Mouse (Mus musculus): Measurements from ENCODE around the gene Pitpnm3. TPM values are rescaled to one million over a fixed set of nuclear protein-coding genes. Genes with fewer than 3 reads are reported as not detected.

Pitpnm3 gene
- polyA plus RNA-seq, 1 experiment: 55.9 TPM

DNA sequence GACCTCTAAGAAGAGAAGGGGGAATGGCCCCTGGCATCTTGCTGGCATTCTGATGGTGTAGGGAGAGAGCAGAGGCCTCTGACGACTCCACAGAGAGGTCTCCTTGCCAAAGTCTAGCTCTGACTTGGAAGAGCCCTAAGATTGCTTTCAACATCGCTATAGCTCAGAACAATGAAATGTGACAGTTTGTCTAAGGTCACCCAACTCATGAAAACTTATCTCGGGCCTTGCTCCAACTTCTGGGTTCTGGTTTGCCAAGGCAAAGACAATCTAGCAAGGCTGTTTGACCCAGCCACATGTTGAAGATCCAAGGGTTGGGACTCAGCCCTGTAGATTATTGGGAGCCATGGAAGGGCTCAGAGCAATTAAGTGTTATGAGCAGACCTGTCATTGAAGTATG is 91.3 kb downstream of the Pitpnm3 start:
- WGBS: 32% methylated on average over 3 of the region's 3 CpGs
- H3K4me1 ChIP-seq (ENCODE audit: control insufficient read depth, insufficient read depth, low read length): 0 out of 2 replicates have a peak, but pooled peaks cover 5% of the 10 kb centered on the region
- no peak overlapping the region for H3K4me3 ChIP-seq (replicated peaks; ENCODE audit: insufficient read depth, low read depth, low read length)
- no peak for DNase-seq
- H3K27ac ChIP-seq (ENCODE audit: insufficient read depth, low read length): no peak overlapping the region
- H3K27me3 ChIP-seq (ENCODE audit: control insufficient read depth, insufficient read depth, low read length): no peaks in the 10 kb centered on the region
- TF ChIP-seq CTCF (IDR thresholded peaks at IDR 0.05; ENCODE audit: borderline replicate concordance, insufficient read depth, low read depth, low read length) (no peak), POLR2A (IDR thresholded peaks at IDR 0.05; ENCODE audit: borderline replicate concordance, insufficient read depth, low read length) (no peak)

DNA sequence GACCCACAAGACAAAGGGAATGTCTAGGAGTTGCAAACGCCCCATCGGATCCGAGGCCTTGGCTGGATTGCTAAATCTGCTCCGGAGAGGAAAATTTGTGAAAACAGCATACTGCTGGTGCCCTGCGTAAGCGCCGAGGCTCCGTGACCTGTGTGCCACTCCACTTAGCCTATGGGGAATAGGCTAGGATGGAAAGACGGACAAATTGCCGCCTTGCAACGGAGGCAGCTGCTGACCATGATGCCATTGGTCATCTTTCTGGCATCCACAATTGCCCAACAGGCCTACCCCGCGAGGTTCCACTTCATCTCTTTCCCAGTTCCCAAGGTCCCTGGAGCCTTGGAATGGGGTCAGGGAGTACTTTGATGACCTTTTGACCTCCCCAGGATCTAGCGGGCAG is 92.9 kb downstream of the Pitpnm3 start:
- WGBS: 1% methylated on average over 14 of the region's 14 CpGs
- H3K27me3 ChIP-seq (ENCODE audit: control insufficient read depth, insufficient read depth, low read length): no peaks in the 10 kb centered on the region
- H3K4me1 ChIP-seq (ENCODE audit: control insufficient read depth, insufficient read depth, low read length): 0 out of 2 replicates have a peak, but pooled peaks cover 5% of the 10 kb centered on the region
- DNase-seq: no peak
- H3K27ac ChIP-seq (ENCODE audit: insufficient read depth, low read length): no peak overlapping the region
- H3K4me3 ChIP-seq (replicated peaks; ENCODE audit: insufficient read depth, low read depth, low read length): peak overlapping the region; percentile 51
- TF ChIP-seq CTCF (IDR thresholded peaks at IDR 0.05; ENCODE audit: borderline replicate concordance, insufficient read depth, low read depth, low read length) (no peak), POLR2A (IDR thresholded peaks at IDR 0.05; ENCODE audit: borderline replicate concordance, insufficient read depth, low read length) (no peak)

DNA sequence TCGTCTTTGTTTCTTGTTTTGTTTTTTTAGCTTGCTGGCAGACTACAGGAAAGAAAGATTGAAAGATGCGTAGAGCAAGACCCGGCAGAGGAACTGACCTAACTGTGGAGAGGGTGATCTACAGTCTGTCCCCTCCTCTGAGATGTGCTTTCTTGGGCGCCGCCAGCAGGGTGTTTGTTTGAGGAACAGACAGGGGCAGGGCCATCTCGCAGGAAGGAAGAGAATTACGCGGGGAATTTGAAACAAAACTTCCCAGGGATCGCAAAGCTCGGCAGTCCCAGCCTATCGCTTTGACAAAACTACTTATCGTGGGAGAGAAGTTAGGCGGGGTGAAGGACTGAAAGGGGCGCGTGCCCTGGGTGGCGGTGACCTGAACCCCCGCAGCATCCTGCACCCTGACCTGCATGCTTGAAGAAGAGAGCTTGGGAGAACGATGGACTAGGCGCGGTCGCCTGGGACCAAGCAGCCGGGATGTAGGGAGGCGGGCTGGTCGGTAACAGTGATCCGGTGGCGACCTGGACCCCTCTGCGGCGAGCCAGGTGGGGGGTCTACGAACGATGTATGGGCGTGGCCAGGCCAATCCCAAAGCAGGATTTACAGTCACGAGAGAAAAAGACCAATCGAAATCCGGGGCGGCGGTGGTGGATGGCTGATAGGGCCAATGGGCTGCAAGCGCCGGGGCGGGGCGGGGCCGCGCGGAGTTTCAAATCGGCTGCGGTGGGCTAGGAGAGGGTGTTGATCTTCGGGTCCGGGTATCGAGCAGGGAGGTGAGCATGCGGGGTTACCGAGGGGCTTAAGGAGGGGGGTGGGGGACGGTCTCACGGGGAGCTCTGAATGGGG is 93.6 kb downstream of the Pitpnm3 start, which contains the start of gene Pimreg:
Pimreg (plus strand) TSS at position 265 of the 840 bp plus-strand sequence.
- 0 out of 2 replicates have a peak, but pooled peaks cover 5% of the 10 kb centered on the region for H3K4me1 ChIP-seq (ENCODE audit: control insufficient read depth, insufficient read depth, low read length)
- H3K4me3 ChIP-seq (replicated peaks; ENCODE audit: insufficient read depth, low read depth, low read length): peak within 1 kb of the TSS; percentile 63
- 2% methylated on average over 52 of the region's 52 CpGs for WGBS
- peak; percentile 77 for DNase-seq
- no peaks in the 10 kb centered on the region for H3K27me3 ChIP-seq (ENCODE audit: control insufficient read depth, insufficient read depth, low read length)
- TF ChIP-seq POLR2A (IDR thresholded peaks at IDR 0.05; ENCODE audit: borderline replicate concordance, insufficient read depth, low read length) (no peak), CTCF (IDR thresholded peaks at IDR 0.05; ENCODE audit: borderline replicate concordance, insufficient read depth, low read depth, low read length) (no peak)
- no peak within 1 kb of the TSS for H3K27ac ChIP-seq (ENCODE audit: insufficient read depth, low read length)

DNA sequence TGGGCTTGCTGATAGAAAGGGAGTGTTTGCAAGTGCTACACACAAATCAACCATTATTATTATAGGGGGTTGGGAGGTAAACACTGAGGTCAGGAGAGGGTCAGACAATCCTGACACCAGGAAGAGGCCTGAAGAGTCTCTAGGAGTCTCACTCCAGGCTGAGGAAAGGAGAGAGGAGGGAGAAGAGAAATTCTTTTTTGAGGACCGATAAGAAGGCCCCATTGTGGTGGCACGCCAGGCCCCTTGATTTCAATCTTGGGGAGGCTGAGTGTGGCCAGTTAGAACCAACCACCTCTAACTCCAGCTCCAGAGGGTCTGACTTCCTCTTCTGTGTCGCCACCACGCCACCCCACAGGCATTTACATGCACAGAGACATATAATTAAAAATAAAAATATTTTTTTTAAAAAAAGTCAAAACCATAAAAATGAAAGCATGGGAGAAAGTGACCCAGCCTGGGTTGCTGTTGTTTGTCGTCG is 94.2 kb downstream of the Pitpnm3 start:
- DNase-seq: no peak
- peak overlapping the region; percentile 63 for H3K4me3 ChIP-seq (replicated peaks; ENCODE audit: insufficient read depth, low read depth, low read length)
- no peak overlapping the region for H3K27ac ChIP-seq (ENCODE audit: insufficient read depth, low read length)
- no peaks in the 10 kb centered on the region for H3K27me3 ChIP-seq (ENCODE audit: control insufficient read depth, insufficient read depth, low read length)
- 0 out of 2 replicates have a peak, but pooled peaks cover 5% of the 10 kb centered on the region for H3K4me1 ChIP-seq (ENCODE audit: control insufficient read depth, insufficient read depth, low read length)
- 53% methylated on average over 6 of the region's 6 CpGs for WGBS
- TF ChIP-seq POLR2A (IDR thresholded peaks at IDR 0.05; ENCODE audit: borderline replicate concordance, insufficient read depth, low read length) (no peak), CTCF (IDR thresholded peaks at IDR 0.05; ENCODE audit: borderline replicate concordance, insufficient read depth, low read depth, low read length) (no peak)

DNA sequence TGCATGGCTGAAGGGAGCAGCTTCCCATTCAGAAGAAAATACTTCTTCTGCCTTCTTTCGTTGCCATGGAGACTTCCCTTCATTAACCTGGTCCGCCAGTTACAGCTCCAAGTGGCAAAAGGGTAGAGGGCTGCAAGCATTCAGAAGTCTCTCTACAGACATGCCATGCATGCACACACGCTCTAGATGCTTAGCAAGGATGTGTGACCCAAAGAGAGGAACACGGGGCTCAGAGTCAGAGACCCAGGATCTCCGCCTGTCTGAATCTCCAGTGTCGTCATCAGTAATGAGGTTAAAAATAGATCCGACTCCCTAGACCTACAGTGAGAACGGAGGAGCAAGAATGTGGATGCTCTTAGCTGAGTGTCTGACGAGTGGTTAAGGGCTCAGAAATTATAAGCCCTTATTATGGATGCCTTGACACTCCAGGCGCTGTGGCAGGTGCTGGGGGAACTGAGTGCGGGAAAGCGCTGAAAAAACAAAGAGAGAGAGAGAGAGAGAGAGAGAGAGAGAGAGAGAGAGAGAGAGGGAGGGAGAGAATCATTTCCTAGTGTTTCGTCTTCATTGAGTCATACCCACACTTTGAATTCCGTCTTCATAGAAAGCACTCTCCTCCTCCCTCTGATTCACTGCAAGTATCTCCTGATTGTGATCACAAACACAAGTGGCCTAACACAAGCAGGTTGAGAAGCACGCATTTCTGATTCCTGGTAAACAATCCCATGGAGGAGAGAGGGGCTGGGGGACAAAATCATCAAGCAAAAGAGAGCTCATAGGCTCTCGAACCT is 95.8 kb downstream of the Pitpnm3 start:
- H3K4me3 ChIP-seq (replicated peaks; ENCODE audit: insufficient read depth, low read depth, low read length): no peak overlapping the region
- 0 out of 2 replicates have a peak, but pooled peaks cover 5% of the 10 kb centered on the region for H3K4me1 ChIP-seq (ENCODE audit: control insufficient read depth, insufficient read depth, low read length)
- no peak for DNase-seq
- H3K27ac ChIP-seq (ENCODE audit: insufficient read depth, low read length): no peak overlapping the region
- WGBS: 42% methylated on average over 16 of the region's 16 CpGs
- TF ChIP-seq CTCF (IDR thresholded peaks at IDR 0.05; ENCODE audit: borderline replicate concordance, insufficient read depth, low read depth, low read length) (no peak), POLR2A (IDR thresholded peaks at IDR 0.05; ENCODE audit: borderline replicate concordance, insufficient read depth, low read length) (no peak)
- no peaks in the 10 kb centered on the region for H3K27me3 ChIP-seq (ENCODE audit: control insufficient read depth, insufficient read depth, low read length)

DNA sequence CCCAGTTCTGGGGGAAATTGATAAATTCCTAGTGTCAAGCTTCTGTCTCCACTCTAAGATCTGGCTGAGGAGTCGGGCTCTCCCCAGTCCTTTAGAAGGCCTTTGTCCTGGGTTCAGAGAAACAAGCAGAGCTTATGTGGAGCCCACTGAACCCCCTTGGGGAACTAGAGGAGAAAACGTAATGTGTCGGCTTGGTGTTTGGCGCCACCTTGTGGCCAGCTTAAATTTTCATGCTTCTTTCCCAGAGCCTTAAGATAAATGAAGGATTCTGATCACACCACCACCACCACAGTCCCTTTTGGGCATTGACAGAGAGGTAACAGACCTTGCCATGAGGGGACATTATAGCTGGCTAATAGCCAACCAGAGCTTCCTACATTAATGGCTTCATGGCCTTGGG is 97.6 kb downstream of the Pitpnm3 start:
- WGBS: under 1% methylated on average over 4 of the region's 4 CpGs

DNA sequence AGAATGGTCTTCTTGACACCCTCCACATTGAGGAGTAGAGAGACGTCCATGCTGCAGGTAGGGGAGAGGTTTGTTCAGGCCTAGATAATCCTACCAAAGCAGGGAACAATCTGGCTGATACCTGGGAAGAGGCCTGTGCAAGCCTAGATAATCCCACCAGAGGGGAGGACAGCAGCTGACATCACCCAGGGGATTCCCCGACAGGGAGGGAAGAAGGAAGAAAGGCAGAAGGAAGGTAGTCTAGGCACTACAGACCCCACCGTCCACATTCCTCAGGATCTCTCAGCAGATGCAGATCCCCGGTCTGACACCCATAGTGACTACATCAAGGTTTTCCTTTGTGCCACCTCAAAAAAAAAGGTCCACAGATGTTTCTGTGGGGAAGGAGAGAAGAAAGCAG is 98.2 kb downstream of the Pitpnm3 start, which contains the start of gene Aipl1:
Aipl1 (minus strand) TSS at position 101 of the 400 bp plus-strand sequence.
- TF ChIP-seq POLR2A (IDR thresholded peaks at IDR 0.05; ENCODE audit: borderline replicate concordance, insufficient read depth, low read length) (no peak), CTCF (IDR thresholded peaks at IDR 0.05; ENCODE audit: borderline replicate concordance, insufficient read depth, low read depth, low read length) (no peak)
- Histone ChIP-seq H3K27ac (ENCODE audit: insufficient read depth, low read length) (no peak within 1 kb of the TSS), H3K4me1 (ENCODE audit: control insufficient read depth, insufficient read depth, low read length) (no peaks in the 10 kb centered on the region), H3K4me3 (replicated peaks; ENCODE audit: insufficient read depth, low read depth, low read length) (no peak within 1 kb of the TSS), H3K27me3 (ENCODE audit: control insufficient read depth, insufficient read depth, low read length) (no peaks in the 10 kb centered on the region)
- DNase-seq: no peak
- WGBS: 82% methylated on average over 4 of the region's 4 CpGs

More for the DNA sequence above, 97.6 kb downstream of the Pitpnm3 start:
- TF ChIP-seq CTCF (IDR thresholded peaks at IDR 0.05; ENCODE audit: borderline replicate concordance, insufficient read depth, low read depth, low read length) (peak; percentile 77), POLR2A (IDR thresholded peaks at IDR 0.05; ENCODE audit: borderline replicate concordance, insufficient read depth, low read length) (no peak)
- peak; percentile 57 to 75 for DNase-seq
- no peak overlapping the region for H3K4me3 ChIP-seq (replicated peaks; ENCODE audit: insufficient read depth, low read depth, low read length)
- no peak overlapping the region for H3K27ac ChIP-seq (ENCODE audit: insufficient read depth, low read length)
- H3K27me3 ChIP-seq (ENCODE audit: control insufficient read depth, insufficient read depth, low read length): no peaks in the 10 kb centered on the region
- H3K4me1 ChIP-seq (ENCODE audit: control insufficient read depth, insufficient read depth, low read length): 0 out of 2 replicates have a peak, but pooled peaks cover 5% of the 10 kb centered on the region

Data from cerebellum, adult 2 months (tissue).